Mouse (Mus musculus) liver, embryonic 11.5 days (tissue): ENCODE measurements around the gene Vps35. TPM values are rescaled to one million over a fixed set of nuclear protein-coding genes. Genes with fewer than 3 reads are reported as not detected.

Experiments
- ATAC-seq: fragments of 200-750 bp; cut with Nextera tagmentation; replicated peaks from 2 replicates; pipeline ENCODE4 v1.8.0; 2017; ENCODE audit warnings: moderate number of reproducible peaks, mild to moderate bottlenecking, moderate TSS enrichment, moderate library complexity; ENCODE audit not compliant: low FRiP score
- DNase-seq: peaks from one replicate; pipeline ENCODE4 v3.0.0-alpha.2; 2017; ENCODE audit warnings: low spot score
- H3K27ac ChIP-seq: fragments of 300-500 bp; sonication (generic); 2 replicates; pipeline ENCODE4 v1.5.1; 2014; ENCODE audit warnings: mild to moderate bottlenecking, low read depth, low read length, control low read depth
- H3K27me3 ChIP-seq: fragments of 300-500 bp; sonication (generic); replicated peaks from 2 replicates; pipeline ENCODE4 v1.6.1; 2014; ENCODE audit warnings: low read length, mixed read lengths; ENCODE audit not compliant: control insufficient read depth, insufficient read depth
- H3K36me3 ChIP-seq: fragments of 300-500 bp; sonication (generic); 2 replicates; pipeline ENCODE4 v1.6.1; 2014; ENCODE audit warnings: mild to moderate bottlenecking, low read length, moderate library complexity, mixed read lengths; ENCODE audit not compliant: control insufficient read depth, insufficient read depth
- H3K4me1 ChIP-seq: fragments of 300-500 bp; sonication (generic); replicated peaks from 2 replicates; pipeline ENCODE4 v1.6.1; 2014; ENCODE audit warnings: low read length, mixed read lengths; ENCODE audit not compliant: control insufficient read depth, insufficient read depth
- H3K4me2 ChIP-seq: fragments of 300-500 bp; sonication (generic); 2 replicates; pipeline ENCODE4 v1.6.1; 2014; ENCODE audit warnings: mild to moderate bottlenecking, control low read depth, moderate library complexity
- H3K4me3 ChIP-seq: fragments of 300-500 bp; sonication (generic); 2 replicates; pipeline ENCODE4 v1.5.1; 2014; ENCODE audit warnings: low read depth, low read length, control low read depth
- H3K9ac ChIP-seq: fragments of 300-500 bp; sonication (generic); 2 replicates; pipeline ENCODE4 v1.6.1; 2014; ENCODE audit warnings: low read depth, low read length, control low read depth
- H3K9me3 ChIP-seq: fragments of 300-500 bp; sonication (generic); 2 replicates; pipeline ENCODE4 v1.6.1; 2016; ENCODE audit warnings: low read length, inconsistent platforms, mixed read lengths; ENCODE audit not compliant: control insufficient read depth
- WGBS: fragments of 180-500 bp; shearing (Covaris S2); extraction: QIAGEN DNeasy Blood & Tissue Kit; methylation state at CpG from one replicate; pipeline ENCODE4 v1.1.7; 2014; 5-methylcytosine and 5-hydroxymethylcytosine counted together
- polyA plus RNA-seq: library from polyadenylated mRNA; unstranded; fragments of >200 nt; fragmentation: Nextera tagmentation; extraction: Ambion mirVana; gene quantifications from 2 replicates; pipeline ENCODE4 v1.2.1, GENCODE M21; 2014

Gene Vps35
- polyA plus RNA-seq, 1 experiment from 2014 or later: 142 TPM

DNA sequence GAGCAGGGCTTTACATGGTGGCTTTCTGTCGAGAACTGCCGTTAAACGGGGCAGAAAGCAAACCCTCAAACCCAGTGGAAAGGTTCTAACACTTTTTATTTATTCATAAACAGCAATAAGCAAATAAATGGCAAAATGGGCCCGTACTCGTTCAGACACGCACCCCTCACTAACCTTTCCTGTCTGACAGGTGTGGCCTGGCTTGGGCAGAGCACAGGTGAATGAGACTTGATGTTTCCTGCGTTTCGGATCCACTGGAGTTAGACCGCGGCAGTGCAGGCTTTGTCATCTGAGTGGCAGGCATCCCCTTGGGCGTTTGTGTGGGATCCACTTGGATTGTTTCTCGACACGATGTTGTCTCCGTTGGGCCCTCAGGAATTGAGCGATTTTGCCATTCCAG lies 22.4 kb upstream of the Vps35 start:
- Histone ChIP-seq H3K9me3 (no peaks in the 10 kb centered on the region; the same call in 1 of the 2 replicates), H3K4me2 (no peak overlapping the region), H3K36me3 (peaks cover 2% of the 10 kb centered on the region; the same call in 1 of the 2 replicates), H3K27ac (no peak overlapping the region), H3K4me3 (no peak overlapping the region), H3K27me3 (no peaks in the 10 kb centered on the region), H3K9ac (no peak overlapping the region), H3K4me1 (peaks cover 3% of the 10 kb centered on the region)
- 85% methylated on average over 15 of the region's 15 CpGs for WGBS
- no peak for ATAC-seq
- DNase-seq: no peak

- Histone ChIP-seq H3K4me3 (no peak overlapping the region), H3K9ac (no peak overlapping the region), H3K4me2 (no peak overlapping the region), H3K4me1 (peaks cover 3% of the 10 kb centered on the region), H3K9me3 (no peaks in the 10 kb centered on the region; the same call in 1 of the 2 replicates), H3K27me3 (no peaks in the 10 kb centered on the region), H3K36me3 (no peaks in the 10 kb centered on the region), H3K27ac (peak overlapping the region; percentile 11; the same call in 1 of the 2 replicates)
- DNase-seq (no peak), ATAC-seq (peak; percentile 97)
- 68% methylated on average over 4 of the region's 4 CpGs for WGBS
Measured at GRCm38 (mm10) chr8:85318534-85318933, 18.9 kb upstream of the Vps35 start.

DNA sequence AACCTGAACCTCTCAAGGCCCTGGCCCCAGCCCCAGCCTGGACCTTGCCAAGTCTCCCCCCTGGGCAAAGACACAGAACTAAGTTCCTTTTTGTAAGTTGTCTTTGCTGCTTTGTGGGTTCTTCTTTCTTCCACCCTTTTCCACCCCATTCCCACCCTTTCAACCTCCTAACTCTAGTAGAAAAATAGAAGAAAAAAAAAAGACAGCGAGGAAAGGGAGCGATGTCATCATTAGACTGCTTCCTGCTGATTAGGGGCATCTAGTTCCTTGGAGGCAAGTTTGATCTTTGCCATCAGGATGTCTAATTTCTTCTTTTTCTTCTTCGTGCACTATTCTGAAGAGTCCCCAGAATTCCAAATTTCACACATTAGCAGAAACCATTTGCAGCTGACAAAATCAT lies 13.4 kb upstream of the Vps35 start:
- no peak overlapping the region for H3K27ac ChIP-seq
- H3K4me3 ChIP-seq: no peak overlapping the region
- H3K27me3 ChIP-seq: no peaks in the 10 kb centered on the region
- 0 out of 2 replicates have a peak, but pooled peaks cover 2% of the 10 kb centered on the region for H3K4me1 ChIP-seq
- DNase-seq (no peak), ATAC-seq (no peak)
- WGBS: 29% methylated on average over 3 of the region's 3 CpGs
- peaks cover 6% of the 10 kb centered on the region for H3K36me3 ChIP-seq
- H3K9me3 ChIP-seq: no peaks in the 10 kb centered on the region
- no peak overlapping the region for H3K9ac ChIP-seq
- no peak overlapping the region for H3K4me2 ChIP-seq

GRCm38 (mm10) chr8:85311743-85312142 lies 12.1 kb upstream of the Vps35 start:
- no peak overlapping the region for H3K4me3 ChIP-seq
- no peak overlapping the region for H3K4me2 ChIP-seq
- H3K36me3 ChIP-seq: peaks cover 10% of the 10 kb centered on the region
- no peaks in the 10 kb centered on the region for H3K27me3 ChIP-seq
- peak; percentile 60; the same call in 1 of the 2 replicates for ATAC-seq
- H3K9me3 ChIP-seq: no peaks in the 10 kb centered on the region
- no peak for DNase-seq
- no peak overlapping the region for H3K27ac ChIP-seq
- no peak overlapping the region for H3K9ac ChIP-seq
- 0 out of 2 replicates have a peak, but pooled peaks cover 2% of the 10 kb centered on the region for H3K4me1 ChIP-seq

DNA sequence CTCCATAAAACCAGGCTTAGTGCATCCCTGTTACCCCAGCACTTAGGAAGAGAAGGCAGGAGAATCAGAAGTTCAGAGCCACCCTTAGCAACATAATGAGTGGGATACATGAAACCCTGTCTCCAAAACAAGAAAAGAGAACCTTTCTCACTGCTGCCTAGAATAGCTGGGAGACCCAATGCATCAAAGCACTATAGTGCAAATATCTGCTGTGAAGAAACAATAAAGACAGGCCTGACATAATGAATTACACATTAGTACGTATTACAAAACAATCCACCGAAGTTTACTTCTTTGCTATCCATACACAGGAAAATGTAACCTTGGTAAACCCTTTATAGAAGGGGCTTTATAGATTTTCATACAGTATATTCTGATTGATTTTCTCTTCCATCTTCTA lies 9.0 kb upstream of the Vps35 start:
- Histone ChIP-seq H3K4me1 (0 out of 2 replicates have a peak, but pooled peaks cover 2% of the 10 kb centered on the region), H3K4me3 (no peak overlapping the region), H3K9me3 (no peaks in the 10 kb centered on the region), H3K27ac (no peak overlapping the region), H3K4me2 (no peak overlapping the region), H3K36me3 (peaks cover 31% of the 10 kb centered on the region), H3K27me3 (no peaks in the 10 kb centered on the region), H3K9ac (no peak overlapping the region)
- WGBS: 94% methylated on average over 2 of the region's 2 CpGs
- DNase-seq (no peak), ATAC-seq (no peak)

- no peak for ATAC-seq
- H3K4me3 ChIP-seq: no peak overlapping the region
- no peaks in the 10 kb centered on the region for H3K9me3 ChIP-seq
- peaks cover 15% of the 10 kb centered on the region for H3K4me1 ChIP-seq
- no peaks in the 10 kb centered on the region for H3K27me3 ChIP-seq
- no peak overlapping the region for H3K4me2 ChIP-seq
- no peak for DNase-seq
- no peak overlapping the region for H3K27ac ChIP-seq
- peaks cover 43% of the 10 kb centered on the region for H3K36me3 ChIP-seq
- H3K9ac ChIP-seq: no peak overlapping the region
- 86% methylated on average over 5 of the region's 5 CpGs for WGBS
Measured at GRCm38 (mm10) chr8:85303531-85303930, 3.9 kb upstream of the Vps35 start.

DNA sequence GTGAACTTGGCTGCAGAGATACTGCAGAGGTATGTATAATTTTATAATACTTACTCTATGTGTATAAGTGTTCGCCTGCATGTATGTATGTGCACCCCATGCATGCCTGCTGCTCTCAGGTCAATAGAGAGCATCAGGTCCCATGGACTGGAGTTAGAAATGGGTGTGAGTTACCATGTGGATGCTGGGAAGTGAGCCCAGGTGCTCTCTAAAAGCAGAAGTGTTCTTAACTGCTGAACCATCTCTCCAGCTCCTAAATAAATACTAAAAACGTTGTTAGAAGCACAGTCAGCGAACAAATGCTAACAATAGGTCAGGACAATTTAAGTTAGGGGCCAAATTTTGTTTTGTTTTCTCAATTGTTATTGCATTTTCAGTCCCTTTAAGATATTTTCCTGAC lies 3.3 kb upstream of the Vps35 start:
- no peaks in the 10 kb centered on the region for H3K27me3 ChIP-seq
- WGBS: 81% methylated on average over 3 of the region's 3 CpGs
- no peak overlapping the region for H3K4me3 ChIP-seq
- peaks cover 19% of the 10 kb centered on the region for H3K4me1 ChIP-seq
- no peak overlapping the region for H3K9ac ChIP-seq
- no peak overlapping the region for H3K27ac ChIP-seq
- no peak overlapping the region for H3K4me2 ChIP-seq
- peaks cover 39% of the 10 kb centered on the region for H3K36me3 ChIP-seq
- DNase-seq (no peak), ATAC-seq (no peak)
- no peaks in the 10 kb centered on the region for H3K9me3 ChIP-seq

- no peak overlapping the region for H3K27ac ChIP-seq
- 68% methylated on average over 1 of the region's 1 CpGs for WGBS
- peaks cover 29% of the 10 kb centered on the region for H3K4me1 ChIP-seq
- H3K9me3 ChIP-seq: no peaks in the 10 kb centered on the region
- H3K4me2 ChIP-seq: peak overlapping the region; percentile 35; the same call in 1 of the 2 replicates
- no peak overlapping the region for H3K9ac ChIP-seq
- no peak for DNase-seq
- no peak for ATAC-seq
- peaks cover 35% of the 10 kb centered on the region for H3K36me3 ChIP-seq
- no peaks in the 10 kb centered on the region for H3K27me3 ChIP-seq
- H3K4me3 ChIP-seq: no peak overlapping the region
Measured at GRCm38 (mm10) chr8:85301941-85302340, 2.3 kb upstream of the Vps35 start.

- H3K4me3 ChIP-seq: peak overlapping the region; percentile 98
- WGBS: under 1% methylated on average over 53 of the region's 53 CpGs
- DNase-seq: peak; percentile 42
- no peaks in the 10 kb centered on the region for H3K27me3 ChIP-seq
- H3K4me2 ChIP-seq: peak overlapping the region; percentile 70
- H3K9me3 ChIP-seq: no peaks in the 10 kb centered on the region
- peak; percentile 46 for ATAC-seq
- peaks cover 29% of the 10 kb centered on the region for H3K4me1 ChIP-seq
- peak overlapping the region; percentile 91 for H3K27ac ChIP-seq
- H3K9ac ChIP-seq: peak overlapping the region; percentile 97
- peaks cover 18% of the 10 kb centered on the region for H3K36me3 ChIP-seq
Measured at GRCm38 (mm10) chr8:85298600-85299433, 785 bp downstream of the Vps35 start.
